Mouse (Mus musculus) heart, adult 8-10 months (tissue): ENCODE measurements around the gene Spib. TPM values are rescaled to one million over a fixed set of nuclear protein-coding genes. Genes with fewer than 3 reads are reported as not detected.

ENCODE experiments used
- DNase-seq: peaks from one replicate; pipeline ENCODE4 v3.0.0; 2022; ENCODE audit warnings: low spot score
- total RNA-seq, 4 experiments: library from RNA; stranded (reverse); gene quantifications; 2 replicates each; pipeline ENCODE4 v1.2.4; 2022

The Spib gene
- total RNA-seq = 1 to 10 TPM in 1 of 4 experiments, under 1 TPM in 3; 0.13 to 1.3 (median 0.27) TPM

DNA sequence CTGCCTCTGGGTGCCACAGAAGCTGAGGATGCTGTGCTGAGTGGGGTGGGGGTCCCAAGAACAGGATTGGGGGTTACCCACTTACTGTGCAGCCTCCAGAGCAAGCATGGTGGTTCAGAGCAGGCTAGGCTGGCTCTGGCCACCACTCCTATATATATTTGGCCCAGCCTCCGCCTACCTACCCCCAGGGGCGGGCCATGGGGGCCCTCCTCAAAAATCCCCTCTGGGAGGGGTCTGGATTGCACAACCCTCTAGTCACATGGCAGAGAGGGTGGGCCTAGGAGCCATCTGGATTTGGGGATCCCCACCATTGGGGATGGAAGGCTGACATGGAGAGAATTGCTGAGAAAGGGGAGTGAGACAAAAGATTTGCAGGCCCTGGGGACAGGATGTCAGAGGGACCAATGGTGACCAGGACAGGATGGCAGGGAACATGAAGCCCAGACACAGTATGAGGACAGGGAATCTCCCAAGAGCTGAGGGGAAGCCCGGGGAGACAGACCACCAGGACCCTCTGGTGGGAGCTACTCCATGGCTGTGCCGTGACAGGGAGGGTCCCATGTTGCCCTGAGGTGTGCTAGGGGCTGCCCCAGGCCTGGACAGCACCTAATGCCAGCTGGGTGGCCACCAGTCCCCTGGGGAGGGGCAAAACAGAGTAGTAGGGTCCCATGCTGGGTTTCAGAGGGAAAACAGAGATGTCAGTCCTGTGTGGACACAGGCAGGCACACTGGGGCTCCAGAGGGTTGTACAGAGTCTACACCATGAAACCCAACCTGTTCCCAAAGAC lies at the start of gene Spib:
Spib (minus strand) TSS at position 126 of the 787 bp plus-strand sequence.
- no peak for DNase-seq

DNA sequence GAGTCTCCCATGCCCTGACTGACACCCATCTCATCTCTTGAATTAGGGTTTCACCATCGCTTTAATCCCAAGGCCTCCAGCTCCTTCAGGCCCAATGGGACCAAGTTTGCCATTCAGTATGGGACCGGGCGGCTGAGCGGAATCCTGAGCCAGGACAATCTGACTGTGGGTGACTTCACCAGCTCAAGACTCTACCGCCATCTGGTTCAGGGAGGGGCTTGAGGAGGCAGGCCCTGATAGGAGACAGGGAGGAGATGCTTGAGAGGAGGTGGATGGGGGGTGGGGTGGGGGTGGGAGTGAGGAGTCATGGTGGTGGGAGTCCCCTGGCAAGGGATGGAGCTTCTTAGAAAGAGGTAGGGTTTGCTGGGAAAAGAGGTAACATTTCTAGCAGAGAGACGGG lies 49.8 kb upstream of the Spib start:
- DNase-seq = no peak

DNA sequence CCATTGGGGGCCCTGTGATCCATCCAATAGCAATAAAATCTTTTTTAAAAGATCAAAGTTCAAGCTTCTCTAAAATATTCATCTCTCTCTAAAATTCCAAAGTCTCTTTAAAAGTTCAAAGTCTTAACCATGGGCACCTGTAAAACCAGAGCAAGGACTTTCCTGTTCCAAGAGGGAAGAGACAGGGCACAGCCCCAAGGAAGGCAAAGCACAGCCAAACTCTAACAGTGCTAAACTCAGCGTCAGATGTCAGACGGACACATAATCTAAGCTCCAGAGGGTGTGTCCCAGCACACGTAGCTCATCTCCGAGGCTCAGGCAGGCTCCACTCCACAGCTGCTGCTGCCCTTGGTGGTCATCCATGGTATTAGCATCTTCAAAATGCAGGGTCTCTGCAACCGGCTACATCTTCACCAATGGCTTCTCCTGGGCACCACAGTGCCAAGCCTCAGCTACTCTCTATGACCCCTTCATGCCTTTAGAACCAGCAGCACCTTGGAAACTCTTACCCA lies 44.5 kb upstream of the Spib start:
- no peak for DNase-seq

DNA sequence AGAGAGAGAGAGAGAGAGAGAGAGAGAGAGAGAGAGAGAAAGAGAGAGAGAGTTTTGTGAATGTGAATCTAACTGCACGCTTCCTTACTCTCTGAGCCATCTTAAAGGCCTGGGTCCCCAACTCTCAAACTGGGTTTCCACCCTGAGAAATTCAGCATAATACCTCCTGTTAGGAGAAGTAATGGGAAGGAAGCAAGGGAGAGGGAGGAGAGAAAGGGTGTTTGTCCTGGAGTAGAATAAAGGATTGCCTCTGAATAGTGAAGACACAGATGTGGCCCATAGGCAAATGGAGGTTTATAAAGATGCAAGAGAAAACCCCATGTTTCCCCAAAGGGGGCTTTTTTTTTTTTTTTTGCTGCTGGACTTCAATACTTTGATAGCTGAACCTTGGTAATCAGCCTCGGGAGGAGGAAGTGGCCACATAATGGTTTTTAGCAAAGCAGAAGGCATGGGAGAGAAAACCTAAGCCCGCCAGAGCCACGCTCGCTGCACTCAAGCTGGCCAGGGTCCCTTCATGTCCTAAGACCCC lies 41.1 kb upstream of the Spib start:
- no peak for DNase-seq

DNA sequence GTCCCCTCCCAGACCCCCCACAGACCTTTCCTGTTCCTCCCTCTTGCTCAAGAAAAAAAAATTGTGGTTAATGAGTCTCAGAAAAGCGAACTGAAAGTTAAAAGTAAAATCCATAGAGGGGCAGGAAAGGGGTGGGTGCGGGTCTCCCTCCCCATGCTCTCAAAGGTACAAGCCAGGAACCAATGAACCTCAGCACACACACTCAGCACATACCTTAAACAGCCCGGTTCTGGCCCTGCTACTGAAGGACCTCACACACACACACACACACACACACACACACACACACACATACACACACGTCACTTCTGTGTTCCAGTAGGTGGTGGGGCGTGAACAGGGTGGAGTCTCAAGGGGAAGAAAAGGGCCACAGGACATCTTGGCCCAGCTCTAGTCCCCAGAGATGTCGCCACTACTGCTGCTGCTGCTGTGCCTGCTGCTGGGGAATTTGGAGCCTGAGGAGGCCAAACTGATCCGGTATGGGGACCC lies 40.4 kb upstream of the Spib start, which contains the start of gene Napsa:
Napsa (plus strand) TSS at position 168 of the 489 bp plus-strand sequence.
- no peak for DNase-seq

DNA sequence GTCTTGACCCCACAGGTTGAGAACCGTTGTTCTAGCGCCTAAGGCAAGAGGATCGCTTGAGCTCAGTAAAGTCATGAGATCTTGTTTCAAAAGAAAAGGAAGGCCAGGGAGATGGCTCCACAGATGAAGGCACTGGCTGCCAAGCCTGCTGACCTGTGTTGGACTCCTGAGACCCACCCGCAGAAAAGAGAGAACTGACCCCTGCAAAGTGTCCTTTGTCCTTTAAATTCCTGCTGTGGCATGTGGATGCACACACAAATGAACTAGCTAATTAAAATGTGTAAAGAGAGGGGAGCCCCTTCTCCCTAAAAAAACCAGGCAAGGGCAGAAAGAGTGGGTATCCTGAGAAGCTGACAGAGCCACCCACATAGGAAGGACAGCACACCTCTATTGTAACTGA lies 39.9 kb upstream of the Spib start:
- DNase-seq = no peak

DNA sequence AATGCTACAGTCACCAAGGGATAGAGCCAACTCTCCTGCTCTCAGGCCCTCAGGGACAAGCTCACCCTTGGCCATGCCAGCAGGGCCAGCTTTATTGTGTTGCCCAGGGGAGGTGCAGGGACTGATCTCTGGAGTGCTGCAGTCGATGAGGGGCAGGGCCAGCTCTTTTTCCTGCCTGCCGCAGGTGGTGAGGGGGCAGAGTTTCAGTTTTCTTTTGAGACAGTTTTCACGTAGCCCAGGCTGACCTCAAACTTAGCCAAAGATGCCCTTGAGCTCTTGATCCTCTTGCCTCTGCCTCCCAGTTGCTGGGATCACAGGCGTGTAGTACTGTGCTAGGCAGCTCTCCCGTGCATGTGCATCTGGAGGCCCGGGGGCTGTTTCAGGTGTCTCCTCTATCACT lies 39.1 kb upstream of the Spib start:
- no peak for DNase-seq

DNA sequence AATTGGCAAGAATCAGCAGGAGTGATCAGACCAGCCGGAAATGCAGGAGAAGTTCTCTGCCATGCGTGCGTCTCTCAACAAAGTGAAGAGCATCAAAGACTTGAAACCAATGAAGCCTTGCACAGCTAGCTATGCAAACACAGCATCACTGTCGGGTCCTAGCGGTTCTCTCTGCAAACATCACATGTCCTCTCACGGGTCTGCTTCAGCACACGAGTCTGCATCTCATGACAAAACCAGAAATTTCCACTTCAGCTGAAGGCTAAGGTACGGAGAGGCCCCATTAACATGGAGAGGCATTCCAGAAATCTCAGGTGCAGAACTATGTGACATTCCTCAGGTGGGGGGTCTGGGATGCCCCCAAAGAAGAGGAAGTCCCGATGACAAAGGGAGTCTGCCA lies 36.9 kb upstream of the Spib start:
- no peak for DNase-seq

DNA sequence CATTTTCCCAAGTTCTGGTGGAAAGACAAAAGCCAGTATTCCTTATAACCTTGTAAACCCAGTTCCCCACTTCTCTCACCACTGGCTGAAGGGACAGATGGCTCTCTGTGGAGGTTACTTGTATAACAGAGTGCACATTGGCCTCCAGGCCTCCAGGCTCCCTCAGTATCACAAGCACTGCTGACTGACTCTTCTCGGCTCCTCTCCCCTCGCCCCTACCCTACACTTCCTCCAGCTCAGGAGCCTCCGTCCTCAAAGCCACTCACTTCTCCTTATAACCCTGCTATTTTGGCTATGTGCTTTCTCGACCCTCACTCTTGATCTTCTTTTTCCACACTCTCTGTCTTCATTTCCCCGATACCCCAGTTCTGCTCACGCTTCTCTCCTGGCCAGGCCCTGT lies 33.5 kb upstream of the Spib start:
- no peak for DNase-seq

DNA sequence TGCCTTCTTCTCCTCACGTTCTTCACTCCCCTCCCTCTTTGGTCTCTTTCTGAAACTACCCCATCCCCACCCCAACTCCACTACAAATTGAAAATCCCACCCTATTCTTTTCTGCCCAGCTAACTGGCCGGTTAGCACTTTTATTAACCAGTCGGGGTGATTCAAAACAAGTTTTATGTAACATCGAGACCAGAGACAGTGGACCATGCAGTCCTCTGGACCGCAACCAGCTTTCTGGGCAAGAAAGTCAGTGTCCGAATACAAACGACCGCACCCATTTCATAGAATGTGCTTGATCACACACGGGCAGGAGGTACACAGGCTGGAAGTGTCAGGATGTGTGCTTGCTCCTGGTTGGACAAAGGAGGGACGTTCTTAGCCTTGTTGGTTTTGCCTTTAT lies 32.6 kb upstream of the Spib start:
- no peak for DNase-seq

DNA sequence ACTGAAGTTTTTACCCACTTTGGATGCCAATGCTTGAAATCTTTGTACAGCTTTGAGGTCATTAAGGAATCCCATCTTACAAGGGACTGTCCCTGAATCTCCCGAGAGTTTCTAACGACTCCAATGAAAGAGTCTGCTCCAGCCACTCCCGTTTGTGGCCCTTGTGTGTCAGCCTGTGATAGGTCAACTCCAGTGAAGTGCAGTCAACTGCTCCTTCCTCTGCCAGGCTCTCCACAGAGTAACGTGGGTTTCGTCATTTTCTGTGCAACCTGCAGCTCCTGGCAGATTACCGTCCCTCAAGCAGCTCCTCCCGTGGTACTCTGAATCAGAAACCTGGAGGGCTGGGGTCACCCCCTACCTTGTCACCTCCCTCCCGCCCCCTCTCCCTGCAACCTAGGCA lies 31.4 kb upstream of the Spib start:
- no peak for DNase-seq

DNA sequence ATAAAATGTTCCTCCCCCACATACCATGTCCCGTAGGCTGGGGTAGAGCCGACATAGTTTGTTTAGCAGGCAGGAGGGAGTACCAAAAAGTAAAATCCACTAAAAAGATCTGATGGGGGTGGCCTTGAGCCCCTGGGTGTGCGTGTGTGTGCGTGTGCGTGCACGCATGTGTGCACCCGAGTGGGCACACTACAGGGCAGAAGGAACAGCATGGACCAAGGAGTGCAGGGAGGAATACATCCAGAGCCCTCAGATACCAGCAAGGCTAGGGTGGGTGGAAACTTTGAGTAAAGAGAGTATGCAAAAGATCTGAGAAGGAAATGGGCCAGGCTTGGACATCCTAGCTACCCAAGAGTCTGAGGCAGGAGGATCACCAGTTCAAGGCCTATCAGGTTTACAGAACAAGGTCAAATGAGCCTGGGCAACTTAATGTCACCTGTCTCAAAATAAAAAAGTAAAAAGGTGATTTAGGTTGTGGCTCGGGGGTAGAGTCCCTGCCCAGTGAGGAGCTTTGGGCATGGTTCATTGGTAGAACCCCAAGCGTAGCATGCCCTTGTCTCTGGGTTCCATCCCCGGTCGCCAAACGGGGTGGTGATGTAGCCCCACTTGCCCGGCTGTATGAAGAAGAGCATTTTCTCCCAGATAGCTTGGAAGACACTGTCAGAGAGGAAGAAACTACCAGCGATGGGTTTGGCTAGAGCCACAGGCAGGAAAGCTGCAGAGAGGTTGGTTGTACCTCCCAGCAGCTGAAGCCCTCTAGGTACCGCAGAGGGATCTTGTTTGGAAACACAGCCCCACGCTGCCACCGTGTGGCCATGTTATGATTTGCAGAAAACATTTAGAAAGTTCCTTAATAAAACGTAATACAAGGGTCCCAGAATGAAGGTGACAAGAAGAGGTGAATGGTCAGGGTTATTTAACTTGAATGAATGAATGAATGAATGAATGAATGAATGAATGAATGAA lies 28.8 kb upstream of the Spib start:
- DNase-seq = peak; percentile 64

DNA sequence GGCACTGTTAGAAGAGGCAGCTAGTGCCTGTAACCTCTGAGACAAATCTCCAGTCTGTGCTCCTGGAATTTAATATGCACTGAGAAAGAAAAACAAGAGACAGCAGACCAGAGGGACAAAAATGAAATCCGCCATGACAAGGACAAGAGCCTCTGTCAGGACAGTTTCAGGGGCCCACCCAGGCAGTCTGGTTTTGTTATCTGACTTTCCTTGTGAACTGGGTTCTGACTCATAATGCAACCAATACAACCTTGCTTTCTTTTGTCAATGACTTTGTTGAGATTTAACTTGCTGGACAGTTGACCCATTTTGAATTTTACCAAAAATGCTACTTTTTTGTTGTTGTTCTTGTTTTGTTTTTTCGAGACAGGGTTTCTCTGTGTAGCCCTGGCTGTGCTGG lies 25.8 kb upstream of the Spib start:
- DNase-seq = no peak

DNA sequence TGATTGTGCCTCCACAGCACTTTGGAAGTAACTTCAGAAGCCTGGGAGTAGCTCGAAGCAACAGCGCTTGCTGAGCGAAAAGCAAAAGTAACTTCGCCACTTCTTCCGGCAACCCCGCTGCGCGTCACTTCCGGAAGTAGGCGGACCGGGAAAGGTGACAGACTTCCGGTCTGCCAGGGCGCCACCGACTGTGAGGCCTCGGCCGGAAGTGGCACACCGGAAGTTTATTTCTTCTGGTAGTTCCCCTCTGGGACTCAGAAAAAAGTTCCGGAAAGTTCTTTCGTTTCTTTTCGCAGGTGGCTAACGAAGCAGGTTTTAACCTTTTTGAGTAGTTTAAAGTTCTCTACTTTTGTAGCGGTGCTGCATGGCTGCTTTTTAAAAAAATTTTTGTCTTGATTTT lies 22.0 kb upstream of the Spib start, which contains the start of gene Nr1h2:
Nr1h2 (minus strand) TSS at position 126 of the 400 bp plus-strand sequence.
- DNase-seq = peak; percentile 96

DNA sequence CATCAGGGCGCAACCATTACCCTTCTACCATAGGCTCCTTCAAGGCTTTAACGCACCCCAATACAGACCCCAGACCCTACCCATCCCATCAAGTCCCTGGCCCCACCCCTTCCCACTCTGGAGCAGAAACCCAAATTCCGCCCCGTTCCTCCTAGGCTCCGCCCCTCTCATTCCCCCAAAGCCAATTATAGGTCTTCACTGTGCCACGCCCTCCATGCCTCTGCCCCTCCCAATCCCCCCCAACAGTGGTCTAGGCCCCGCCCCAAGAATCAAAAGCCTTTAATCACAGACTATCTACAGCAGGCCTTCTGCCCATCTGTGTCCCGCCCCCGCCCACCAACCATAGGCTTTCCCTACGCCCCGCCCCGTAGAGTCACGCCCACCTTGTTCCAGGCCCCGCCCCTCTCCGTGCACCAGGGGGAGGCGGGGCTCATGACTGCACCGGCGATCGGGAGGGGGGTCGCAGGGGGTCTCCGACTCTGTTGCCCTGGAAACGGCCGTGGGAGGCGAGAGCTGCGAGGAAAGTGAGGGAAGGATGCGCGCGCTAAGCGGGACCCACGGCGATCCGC lies 21.4 kb upstream of the Spib start:
- DNase-seq = peak; percentile 42

DNA sequence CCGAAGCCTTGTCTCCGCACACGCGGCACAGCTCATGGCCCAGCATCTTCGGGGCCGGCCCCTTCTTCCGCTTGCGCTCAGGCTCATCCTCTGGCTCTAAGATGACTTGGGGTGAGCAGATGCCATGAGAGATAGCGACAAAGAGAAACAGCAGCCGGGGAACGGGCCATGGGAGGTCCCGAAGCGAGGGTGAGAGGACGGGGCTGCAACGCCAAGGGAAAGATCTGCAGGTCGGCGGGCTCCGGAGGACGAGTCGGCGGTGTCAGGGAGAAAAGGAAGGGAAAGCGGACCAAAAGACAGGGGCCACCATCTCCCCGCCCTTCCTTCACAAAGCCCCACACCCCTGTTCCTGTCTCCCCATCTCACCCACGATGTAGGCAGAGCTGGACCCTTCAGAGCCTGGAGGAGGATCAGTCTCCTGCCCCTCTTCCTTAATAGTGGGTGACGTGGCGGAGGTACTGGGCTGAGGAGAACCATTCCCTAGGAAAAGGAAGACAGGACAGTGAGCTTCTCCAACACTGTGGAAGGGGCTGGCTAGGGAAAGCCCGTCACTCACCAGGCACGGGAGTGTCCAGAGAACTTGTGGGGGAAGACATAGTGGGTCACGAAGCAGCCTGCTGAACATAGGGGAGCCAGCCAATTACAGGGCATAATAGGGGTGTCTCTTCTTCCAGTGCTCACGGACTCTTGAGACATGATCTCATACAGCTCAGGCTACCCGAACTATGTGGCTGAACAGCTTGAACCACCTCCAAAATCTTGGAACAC lies 20.5 kb upstream of the Spib start:
- no peak for DNase-seq

DNA sequence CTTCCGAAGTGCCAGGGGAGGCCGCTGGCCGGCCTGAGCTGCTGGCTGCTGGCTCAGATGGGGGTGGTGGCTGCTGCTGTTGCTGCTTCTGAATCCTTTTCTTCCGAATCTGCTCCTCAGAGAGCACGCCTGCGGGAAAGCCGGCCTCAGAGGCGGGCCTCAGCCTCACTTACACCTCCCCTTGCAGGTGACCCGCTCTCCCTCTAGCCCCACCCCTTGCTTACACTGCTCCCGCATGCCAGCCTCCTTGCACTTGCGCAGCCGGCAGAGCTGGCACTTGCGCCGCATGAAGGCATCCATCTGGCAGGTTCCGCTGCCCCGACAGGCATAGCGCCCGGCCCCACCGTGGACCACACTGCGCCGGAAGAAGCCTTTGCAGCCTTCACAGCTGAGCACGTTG lies 19.9 kb upstream of the Spib start:
- DNase-seq = no peak

DNA sequence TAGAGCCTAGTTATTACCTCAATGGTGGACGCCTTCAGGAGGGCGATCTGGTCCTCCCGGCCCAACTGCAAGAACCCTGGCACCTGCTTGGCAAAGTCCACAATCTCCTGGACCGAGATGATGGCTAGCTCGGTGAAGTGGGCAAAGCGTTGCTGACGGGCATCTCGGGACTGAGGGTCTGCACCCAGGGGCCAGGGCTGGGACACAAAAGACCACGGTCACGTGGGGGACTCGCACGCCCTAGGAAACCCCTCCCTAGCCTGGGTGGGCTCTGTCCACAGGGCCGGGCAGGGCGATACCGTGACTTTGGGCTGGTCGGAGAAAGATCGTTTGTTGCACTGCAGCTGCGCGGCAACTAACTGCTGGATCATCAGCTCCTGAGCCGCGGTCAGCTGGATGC lies 19.4 kb upstream of the Spib start:
- no peak for DNase-seq

DNA sequence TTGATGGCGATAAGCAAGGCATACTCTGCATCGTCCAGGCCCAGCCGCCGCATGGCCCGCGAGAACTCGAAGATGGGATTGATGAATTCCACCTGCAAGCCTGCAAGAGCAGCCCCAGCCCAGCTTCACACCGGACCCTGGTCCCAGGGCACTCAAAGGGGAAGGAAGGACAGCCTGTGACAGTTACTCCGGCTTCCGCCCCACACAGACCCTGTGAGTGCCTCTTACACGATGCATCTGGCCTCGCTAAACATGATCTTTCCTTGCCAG lies 18.5 kb upstream of the Spib start:
- no peak for DNase-seq

DNA sequence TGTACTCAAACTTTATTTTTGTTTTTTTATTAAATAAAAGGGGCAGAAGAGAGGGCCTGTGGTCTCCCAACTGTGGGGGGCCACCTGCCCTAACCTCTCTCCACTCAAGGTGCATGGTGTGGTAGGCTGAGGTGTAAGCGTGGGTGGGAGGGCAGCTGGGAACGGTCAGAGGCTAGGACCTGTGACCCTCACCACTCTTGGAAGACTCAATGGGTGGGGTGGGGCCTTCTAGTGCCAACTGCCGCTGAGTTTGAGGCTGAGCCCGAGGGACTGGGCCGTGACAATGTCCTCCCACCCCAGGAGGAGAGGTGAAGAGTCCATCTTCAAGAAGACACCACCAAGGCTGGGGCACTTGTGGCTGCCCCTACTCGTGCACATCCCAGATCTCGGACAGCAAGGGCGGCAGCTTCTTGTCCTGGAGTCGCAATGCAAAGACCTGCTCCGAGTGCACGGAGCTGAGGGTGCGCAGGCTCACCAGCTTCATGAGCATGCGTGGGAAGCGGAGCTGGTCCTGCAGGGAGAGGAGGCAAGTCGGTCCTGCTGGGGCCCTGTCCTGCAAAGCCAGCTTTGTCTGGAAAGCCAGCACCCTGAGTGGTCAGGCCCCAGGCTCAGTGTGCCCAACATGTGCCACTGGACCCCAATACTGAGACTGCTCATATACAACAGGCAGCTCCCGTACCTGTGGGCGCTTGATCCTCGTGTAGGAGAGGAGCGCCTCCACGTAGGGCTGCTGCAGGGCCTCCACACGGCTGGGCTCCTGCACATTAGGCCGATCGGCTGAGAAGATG lies 17.9 kb upstream of the Spib start:
- DNase-seq = no peak
